Comparison of ENCODE assay signal across 16 mouse cellular contexts in genomic region chr11:80085356-80086055, GRCm38 (mm10). TPM values are rescaled to one million over a fixed set of nuclear protein-coding genes. Genes with fewer than 3 reads are reported as not detected.
DNase-seq lines count a peak whose midpoint lies in the region; ATAC-seq and TF ChIP-seq lines count a peak whose summit lies in the region.
"Had no signal": no experiment of that assay in that cellular context is flagged by ENCODE, and none has a peak within 500 bp of the region (broad histone marks: within the 10 kb centered on the region; RNA-seq: fewer than 3 reads in every experiment).

No protein-coding gene starts in this region.

- no peaks in the 10 kb centered on the region for H3K27me3 ChIP-seq in liver, postnatal 0 days (ENCODE audit: insufficient read depth, low read length)
- H3K27me3 ChIP-seq in myocyte (ENCODE audit: control insufficient read depth, insufficient read depth, insufficient read length) = no peaks in the 10 kb centered on the region
- H3K27me3 ChIP-seq in hindbrain, embryonic 13.5 days = no peaks in the 10 kb centered on the region
- H3K27me3 ChIP-seq: heart, embryonic 15.5 days had no signal

- no peaks in the 10 kb centered on the region for H3K36me3 ChIP-seq in liver, postnatal 0 days (replicated peaks; ENCODE audit: insufficient read depth, low read length)
- no peaks in the 10 kb centered on the region for H3K36me3 ChIP-seq in myocyte (ENCODE audit: control insufficient read depth, insufficient read depth)
- no peaks in the 10 kb centered on the region for H3K36me3 ChIP-seq in hindbrain, embryonic 13.5 days
- H3K36me3 ChIP-seq: forebrain, embryonic 10.5 days; heart, embryonic 15.5 days had no signal

- H3ac ChIP-seq in myocyte (ENCODE audit: control insufficient read depth, insufficient read length) = no peak overlapping the region

- TF ChIP-seq POLR2A in myocyte (IDR thresholded peaks at IDR 0.05; ENCODE audit: insufficient read length, low read depth) = no peak

- H3K9ac ChIP-seq in liver, postnatal 0 days (replicated peaks) = no peak overlapping the region
- H3K9ac ChIP-seq in hindbrain, embryonic 13.5 days = no peak overlapping the region
- H3K9ac ChIP-seq: heart, embryonic 15.5 days had no signal

- TF ChIP-seq EP300 in liver, postnatal 0 days (IDR thresholded peaks at IDR 0.05; ENCODE audit: low read depth) = no peak

- H3K9me3 ChIP-seq in liver, postnatal 0 days (ENCODE audit: low read length) = no peaks in the 10 kb centered on the region
- H3K9me3 ChIP-seq in hindbrain, embryonic 13.5 days = no peaks in the 10 kb centered on the region
- H3K9me3 ChIP-seq: forebrain, embryonic 10.5 days; heart, embryonic 15.5 days had no signal

- peaks cover 10% of the 10 kb centered on the region for H3K79me2 ChIP-seq in myocyte (ENCODE audit: control insufficient read depth, insufficient read depth)

- peaks cover 26% of the 10 kb centered on the region for H3K4me1 ChIP-seq in liver, postnatal 0 days (ENCODE audit: insufficient read depth)
- H3K4me1 ChIP-seq in hindbrain, embryonic 13.5 days (replicated peaks) = peaks cover 18% of the 10 kb centered on the region

- WGBS in liver, postnatal 0 days (ENCODE audit: insufficient replicate concordance) = 55% methylated on average over 6 of the region's 6 CpGs
- 85% methylated on average over 6 of the region's 6 CpGs for WGBS in hindbrain, embryonic 13.5 days

- peak; percentile 18 for DNase-seq in kidney, adult 9 months
- DNase-seq in kidney, postnatal 36 days = no peak
- peak; percentile 31 for DNase-seq in liver, postnatal 0 days
- no peak for DNase-seq in layer of hippocampus, adult 8-10 months (ENCODE audit: low spot score in 2 of 2)
- no peak for DNase-seq in layer of hippocampus, postnatal 14 days (ENCODE audit: low spot score in 2 of 2)
- DNase-seq: cerebellum, adult 9-10 months; kidney, postnatal 25 days; thymus, adult 2 months had no signal

- H3K27ac ChIP-seq in liver, postnatal 0 days (ENCODE audit: low read depth) = peak overlapping the region; percentile 64
- no peak overlapping the region for H3K27ac ChIP-seq in hindbrain, embryonic 13.5 days
- H3K27ac ChIP-seq: forebrain, embryonic 10.5 days; heart, embryonic 15.5 days; hindbrain, postnatal 0 days; left cerebral cortex, adult 2 months had no signal

- ATAC-seq in common myeloid progenitor, adult 5-6 weeks (replicated peaks; ENCODE audit: low read depth, poor library complexity, severe bottlenecking) = peak; percentile 24; the same call in 1 of the 2 replicates
- no peak for ATAC-seq in liver, postnatal 0 days
- no peak for ATAC-seq in hindbrain, embryonic 13.5 days (ENCODE audit: low FRiP score)
- ATAC-seq: CD4-positive, CD25-positive, alpha-beta regulatory T cell, adult 4 months; hindbrain, postnatal 0 days had no signal

- TF ChIP-seq CTCF in liver, postnatal 0 days (IDR thresholded peaks at IDR 0.05; ENCODE audit: low read depth) = no peak

- no peak overlapping the region for H3K4me3 ChIP-seq in liver, postnatal 0 days (ENCODE audit: low read depth, low read length)
- no peak overlapping the region for H3K4me3 ChIP-seq in myocyte
- H3K4me3 ChIP-seq in hindbrain, embryonic 13.5 days = no peak overlapping the region
- H3K4me3 ChIP-seq: forebrain, embryonic 10.5 days; heart, embryonic 15.5 days; left cerebral cortex, adult 2 months had no signal

- no peak overlapping the region for H3K4me2 ChIP-seq in liver, postnatal 0 days (ENCODE audit: low read depth, low read length)
- H3K4me2 ChIP-seq in myocyte (ENCODE audit: low read depth) = peak overlapping the region; percentile 14
- no peak overlapping the region for H3K4me2 ChIP-seq in hindbrain, embryonic 13.5 days
- H3K4me2 ChIP-seq: heart, embryonic 15.5 days had no signal

TF ChIP-seq in myocyte, 11 proteins besides CTCF, POLR2A, EP300 and RAD21:
- TF ChIP-seq POLR2AphosphoS2 (IDR thresholded peaks at IDR 0.05; ENCODE audit: insufficient read length, low read depth) (no peak), MYOD1 (IDR thresholded peaks at IDR 0.05; ENCODE audit: control insufficient read depth in 1 of 3, insufficient read length in 2 of 3, low read depth in 2 of 3) (peak in 2 of 3 experiments; percentile 17 to 56), MYOG (IDR thresholded peaks at IDR 0.05; ENCODE audit: control insufficient read depth in 1 of 3, insufficient read depth in 1 of 3, insufficient read length in 2 of 3, low read depth in 2 of 3) (peak in 2 of 3 experiments; percentile 9 to 18), CEBPB (IDR thresholded peaks at IDR 0.05; ENCODE audit: insufficient read depth, poor library complexity, severe bottlenecking) (no peak), REST (IDR thresholded peaks at IDR 0.05; ENCODE audit: insufficient read depth, insufficient read length) (no peak), SRF (IDR thresholded peaks at IDR 0.05; ENCODE audit: control insufficient read depth, insufficient read length, low read depth) (no peak), MAX (IDR thresholded peaks at IDR 0.05; ENCODE audit: low read depth) (no peak), TCF12 (IDR thresholded peaks at IDR 0.05; ENCODE audit: insufficient read depth, poor library complexity, severe bottlenecking) (no peak), USF1 (IDR thresholded peaks at IDR 0.05; ENCODE audit: low read depth) (no peak), E2F4 (IDR thresholded peaks at IDR 0.05; ENCODE audit: insufficient read depth) (no peak), TCF3 (IDR thresholded peaks at IDR 0.05; ENCODE audit: insufficient read length, low read depth) (no peak)

RNA-seq across cellular contexts. Expression of gene Atad5, which starts 3.7 kb away (rescaled TPM):
- total RNA-seq in common myeloid progenitor, adult 5-6 weeks (2017) = 47.1 and 54.9 TPM in 2 replicates
- 3.7 and 4.9 TPM in 2 replicates for polyA plus RNA-seq in liver, postnatal 0 days (2015; fragmentation: Nextera tagmentation; extraction: Ambion mirVana)
- polyA plus RNA-seq in myocyte (2012; fragmentation: generic; extraction: Trizol) = 0.58 TPM
- polyA plus RNA-seq in hindbrain, embryonic 13.5 days (2015; fragmentation: Nextera tagmentation; extraction: Ambion mirVana) = 6.1 and 6.3 TPM in 2 replicates
- total RNA-seq in layer of hippocampus, adult 8-10 months (2022) = 1 to 10 TPM; 2.8 to 4.7 (median 3.3) TPM
- 1 to 10 TPM; 3.8 to 4.7 TPM for total RNA-seq in layer of hippocampus, postnatal 14 days (2021)

RNA-seq across cellular contexts. Expression of gene Crlf3, which starts 4.7 kb away (rescaled TPM):
- 89.2 and 106 TPM in 2 replicates for total RNA-seq in common myeloid progenitor, adult 5-6 weeks (2017)
- 45.7 and 47.8 TPM in 2 replicates for polyA plus RNA-seq in liver, postnatal 0 days (2015; fragmentation: Nextera tagmentation; extraction: Ambion mirVana)
- polyA plus RNA-seq in myocyte (2012; fragmentation: generic; extraction: Trizol) = 12.6 TPM
- 12.3 and 13.1 TPM in 2 replicates for polyA plus RNA-seq in hindbrain, embryonic 13.5 days (2015; fragmentation: Nextera tagmentation; extraction: Ambion mirVana)
- total RNA-seq in layer of hippocampus, adult 8-10 months (2022) = 10 to 100 TPM; 18.9 to 24.8 (median 22.4) TPM
- 10 to 100 TPM; 18.3 to 22.1 TPM for total RNA-seq in layer of hippocampus, postnatal 14 days (2021)

RNA-seq across cellular contexts. Expression of gene Tefm, which starts 56.5 kb away (rescaled TPM):
- total RNA-seq in common myeloid progenitor, adult 5-6 weeks (2017) = 9.3 and 11.6 TPM in 2 replicates
- 17.1 and 18.0 TPM in 2 replicates for polyA plus RNA-seq in liver, postnatal 0 days (2015; fragmentation: Nextera tagmentation; extraction: Ambion mirVana)
- 13.0 TPM for polyA plus RNA-seq in myocyte (2012; fragmentation: generic; extraction: Trizol)
- polyA plus RNA-seq in hindbrain, embryonic 13.5 days (2015; fragmentation: Nextera tagmentation; extraction: Ambion mirVana) = 25.8 and 25.9 TPM in 2 replicates
- total RNA-seq in layer of hippocampus, adult 8-10 months (2022) = 10 to 100 TPM; 10.1 to 12.9 (median 11.5) TPM
- 10 to 100 TPM; 11.3 to 12.7 TPM for total RNA-seq in layer of hippocampus, postnatal 14 days (2021)

Comparison
In these comparisons a context has a peak if more than half of its experiments do, and no peak if none do; other contexts are left out.
1. DNase-seq: peak in kidney, adult 9 months (single experiment) and liver, postnatal 0 days (single experiment); none in kidney, postnatal 36 days (0 of 2), layer of hippocampus, adult 8-10 months (0 of 2) and layer of hippocampus, postnatal 14 days (0 of 2).